Mouse (Mus musculus): ENCODE data around the gene Ccl4.

DNA sequence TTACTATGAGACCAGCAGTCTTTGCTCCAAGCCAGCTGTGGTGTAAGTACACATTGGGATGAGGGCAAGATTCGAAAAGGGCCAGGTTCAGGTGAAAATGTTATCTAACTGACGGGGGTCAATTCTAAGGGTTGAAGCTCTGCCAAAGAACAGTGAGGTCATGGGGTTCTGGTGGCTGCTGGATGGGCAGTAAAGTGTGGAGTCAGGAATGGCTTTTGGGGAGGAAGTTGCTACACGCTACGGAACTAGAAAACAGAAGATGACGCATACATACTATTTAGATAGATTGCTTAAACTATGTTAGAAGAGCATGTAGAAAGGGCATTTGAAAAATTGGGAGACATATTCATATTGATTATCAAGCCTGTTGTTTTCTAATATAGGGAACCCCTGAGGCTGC is 1.1 kb downstream of the Ccl4 start:
- no peak for TF ChIP-seq POLR2A (IDR thresholded peaks at IDR 0.05; ENCODE audit: low read depth, low read length)
- TF ChIP-seq CTCF (IDR thresholded peaks at IDR 0.05; ENCODE audit: extremely low read depth, insufficient read depth, insufficient read length, insufficient replicate concordance), result no peak

All from spleen, adult 2 months (tissue).